Mouse (Mus musculus) Patski (cell line): ENCODE measurements around the gene H2-Ob. TPM values are rescaled to one million over a fixed set of nuclear protein-coding genes. Genes with fewer than 3 reads are reported as not detected.
A peak's percentile ranks its signal among the peaks of the same experiment; 100 is the strongest.

Experiments used
- ATAC-seq: fragments of 100-300 bp; one replicate; pipeline ENCODE4 v1.8.0; 2021
- CTCF ChIA-PET: fragments of 350-600 bp; sonication (Branson Sonifier 250); formaldehyde crosslinking; loops from one replicate; lab custom pipeline; 2022; ENCODE audit warnings: inconsistent platforms; lab: Charles Lee
- POLR2A ChIA-PET: fragments of 350-600 bp; sonication (Branson Sonifier 250); formaldehyde crosslinking; loops from one replicate; lab custom pipeline; 2022; ENCODE audit warnings: antibody characterized with exemption, inconsistent platforms; lab: Charles Lee
- DNase-seq: peaks from one replicate; pipeline ENCODE4 v3.0.0-alpha.2; 2011; ENCODE audit warnings: low read depth, low spot score
- H3K27me3 ChIP-seq: fragments of 371-371 bp; one replicate; pipeline ENCODE4 v1.5.1; 2021
- CTCF ChIP-seq: fragments of 100-300 bp; IDR thresholded peaks from one replicate; pipeline ENCODE4 v1.5.1; 2021
- in situ Hi-C: fragments of 300-500 bp; cut with MboI; formaldehyde crosslinking; loops from 3 replicates; pipeline ENCODE4 v1.11.1; 2018; ENCODE audit warnings: low pct_unique_long_range_greater_than_20kb, mixed read lengths
- polyA plus RNA-seq: library from polyadenylated mRNA; unstranded; gene quantifications from one replicate; pipeline ENCODE4 v1.2.3, GENCODE M21; 2021

H2-Ob gene
- polyA plus RNA-seq, 1 experiment from 2014 or later = not detected

- in situ Hi-C loops = no loop called here
- no peak for TF ChIP-seq CTCF
- DNase-seq (no peak), ATAC-seq (no peak)
- ChIA-PET POLR2A (no interaction called here), CTCF (no interaction called here)
- H3K27me3 ChIP-seq = no peaks in the 10 kb centered on the region
These were observed 31.2 kb upstream of the H2-Ob start for GRCm38 (mm10) chr17:34207456-34207855.

GRCm38 (mm10) chr17:34207866-34208265 is 30.8 kb upstream of the H2-Ob start:
- ChIA-PET CTCF (no interaction called here), POLR2A (no interaction called here)
- H3K27me3 ChIP-seq = no peaks in the 10 kb centered on the region
- TF ChIP-seq CTCF = no peak
- in situ Hi-C loops = no loop called here
- no peak for DNase-seq
- ATAC-seq = no peak

- in situ Hi-C loops = no loop called here
- ATAC-seq = no peak
- no peak for DNase-seq
- ChIA-PET CTCF (interaction anchor here (1.5 kb wide), 1 partner anchor 25 kb away, joined by 5 read pairs; no protein-coding TSS in a partner anchor), POLR2A (no interaction called here)
- H3K27me3 ChIP-seq = no peaks in the 10 kb centered on the region
- no peak for TF ChIP-seq CTCF
These were observed 30.3 kb upstream of the H2-Ob start for GRCm38 (mm10) chr17:34208421-34208820.

- H3K27me3 ChIP-seq = no peaks in the 10 kb centered on the region
- ChIA-PET POLR2A (no interaction called here), CTCF (interaction anchor here (1.1 to 1.5 kb wide), 2 partner anchors 9 to 23 kb away, joined by 4 to 5 read pairs; no protein-coding TSS in a partner anchor)
- ATAC-seq = no peak
- DNase-seq = no peak
- in situ Hi-C loops = no loop called here
- peak; percentile 72 for TF ChIP-seq CTCF
These were observed 29.0 kb upstream of the H2-Ob start for GRCm38 (mm10) chr17:34209680-34210079.

GRCm38 (mm10) chr17:34210599-34210998 is 28.1 kb upstream of the H2-Ob start:
- CTCF ChIA-PET = interaction anchor here (1.0 to 1.3 kb wide), 3 partner anchors 14 to 41 kb away, joined by 3 to 6 read pairs (median 4); no protein-coding TSS in a partner anchor

GRCm38 (mm10) chr17:34211746-34212365 is 26.8 kb upstream of the H2-Ob start:
- POLR2A ChIA-PET = no interaction called here
- CTCF ChIA-PET = interaction anchor here (1.1 to 1.3 kb wide), 2 partner anchors 13 to 77 kb away, joined by 4 to 5 read pairs; no protein-coding TSS in a partner anchor
- in situ Hi-C loops = no loop called here
- ATAC-seq (no peak), DNase-seq (no peak)
- TF ChIP-seq CTCF = no peak
- H3K27me3 ChIP-seq = no peaks in the 10 kb centered on the region

More at GRCm38 (mm10) chr17:34210599-34210998, 28.1 kb upstream of the H2-Ob start:
- H3K27me3 ChIP-seq = no peaks in the 10 kb centered on the region
- peak; percentile 49 for ATAC-seq
- in situ Hi-C loops = no loop called here
- no peak for TF ChIP-seq CTCF
- POLR2A ChIA-PET = no interaction called here
- no peak for DNase-seq

GRCm38 (mm10) chr17:34213936-34214335 is 24.8 kb upstream of the H2-Ob start:
- DNase-seq (no peak), ATAC-seq (no peak)
- TF ChIP-seq CTCF = no peak
- H3K27me3 ChIP-seq = no peaks in the 10 kb centered on the region
- ChIA-PET CTCF (no interaction called here), POLR2A (interaction anchor here (0.8 kb wide), 1 partner anchor 93 kb away, joined by 4 read pairs; no protein-coding TSS in a partner anchor)
- in situ Hi-C loops = no loop called here

- no peaks in the 10 kb centered on the region for H3K27me3 ChIP-seq
- no peak for TF ChIP-seq CTCF
- ChIA-PET CTCF (interaction anchor here (1.7 kb wide), 1 partner anchor 9 kb away, joined by 3 read pairs; no protein-coding TSS in a partner anchor), POLR2A (no interaction called here)
- ATAC-seq (no peak), DNase-seq (no peak)
- in situ Hi-C loops = no loop called here
These were observed 23.5 kb upstream of the H2-Ob start for GRCm38 (mm10) chr17:34215176-34215575.

GRCm38 (mm10) chr17:34217216-34217928 is 21.3 kb upstream of the H2-Ob start:
- ChIA-PET CTCF (interaction anchor here (1.0 to 3.4 kb wide), 2 partner anchors 17 to 47 kb away, joined by 3 to 27 read pairs; no protein-coding TSS in a partner anchor), POLR2A (interaction anchor here (0.5 kb wide), 1 partner anchor 35 kb away, joined by 3 read pairs; no protein-coding TSS in a partner anchor)
- no peak for TF ChIP-seq CTCF
- ATAC-seq (no peak), DNase-seq (no peak)
- in situ Hi-C loops = no loop called here
- H3K27me3 ChIP-seq = no peaks in the 10 kb centered on the region

GRCm38 (mm10) chr17:34217986-34218385 is 20.7 kb upstream of the H2-Ob start:
- DNase-seq (no peak), ATAC-seq (no peak)
- no peak for TF ChIP-seq CTCF
- in situ Hi-C loops = no loop called here
- no peaks in the 10 kb centered on the region for H3K27me3 ChIP-seq
- POLR2A ChIA-PET = interaction anchor here (0.5 kb wide), 1 partner anchor 36 kb away, joined by 3 read pairs; no protein-coding TSS in a partner anchor
- CTCF ChIA-PET = interaction anchor here (1.3 to 3.4 kb wide), 3 partner anchors 9 to 16 kb away, joined by 4 to 27 read pairs (median 4); no protein-coding TSS in a partner anchor
